Mouse (Mus musculus) T-helper 2 cell (primary cell): ENCODE data around the gene Rbbp8nl.
"Not testable (repeated sequence)": the region's sequence is repeated elsewhere in the genome, so short reads cannot be mapped to it uniquely, and the experiment has no call there.

Experiments
- in situ Hi-C: fragments of 300-600 bp; cut with MboI, MseI; formaldehyde crosslinking; loops from one replicate; pipeline ENCODE4 v1.15.1; 2025; ENCODE audit warnings: high pct_unique_total_duplicates

The Rbbp8nl gene

DNA sequence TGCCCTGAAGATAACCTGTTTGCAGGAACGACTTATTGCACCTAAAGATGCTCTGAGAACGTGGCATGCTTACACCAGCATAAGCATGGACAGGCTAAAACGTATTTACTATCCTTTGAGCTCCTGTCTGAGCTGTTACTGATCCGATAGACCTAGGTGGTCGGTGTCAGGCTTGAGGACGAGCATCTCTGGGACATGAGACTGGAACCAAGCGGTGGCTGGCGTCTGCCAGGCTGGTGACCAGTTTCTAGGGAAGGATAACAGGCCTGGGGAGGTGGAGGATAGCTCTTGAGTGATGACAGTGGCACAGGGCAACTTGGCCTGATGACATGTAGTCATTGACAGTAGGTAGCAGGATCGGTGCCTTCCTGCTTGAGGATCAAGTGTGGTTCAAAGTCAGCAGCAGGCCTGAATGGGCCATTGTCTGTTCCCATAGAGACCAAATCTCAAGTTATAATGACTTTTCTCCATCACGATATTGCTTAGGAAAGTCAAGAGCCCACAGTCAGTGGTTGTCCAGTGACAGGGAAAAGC lies 30.7 kb downstream of the Rbbp8nl start:
- in situ Hi-C loops: not testable (repeated sequence)

DNA sequence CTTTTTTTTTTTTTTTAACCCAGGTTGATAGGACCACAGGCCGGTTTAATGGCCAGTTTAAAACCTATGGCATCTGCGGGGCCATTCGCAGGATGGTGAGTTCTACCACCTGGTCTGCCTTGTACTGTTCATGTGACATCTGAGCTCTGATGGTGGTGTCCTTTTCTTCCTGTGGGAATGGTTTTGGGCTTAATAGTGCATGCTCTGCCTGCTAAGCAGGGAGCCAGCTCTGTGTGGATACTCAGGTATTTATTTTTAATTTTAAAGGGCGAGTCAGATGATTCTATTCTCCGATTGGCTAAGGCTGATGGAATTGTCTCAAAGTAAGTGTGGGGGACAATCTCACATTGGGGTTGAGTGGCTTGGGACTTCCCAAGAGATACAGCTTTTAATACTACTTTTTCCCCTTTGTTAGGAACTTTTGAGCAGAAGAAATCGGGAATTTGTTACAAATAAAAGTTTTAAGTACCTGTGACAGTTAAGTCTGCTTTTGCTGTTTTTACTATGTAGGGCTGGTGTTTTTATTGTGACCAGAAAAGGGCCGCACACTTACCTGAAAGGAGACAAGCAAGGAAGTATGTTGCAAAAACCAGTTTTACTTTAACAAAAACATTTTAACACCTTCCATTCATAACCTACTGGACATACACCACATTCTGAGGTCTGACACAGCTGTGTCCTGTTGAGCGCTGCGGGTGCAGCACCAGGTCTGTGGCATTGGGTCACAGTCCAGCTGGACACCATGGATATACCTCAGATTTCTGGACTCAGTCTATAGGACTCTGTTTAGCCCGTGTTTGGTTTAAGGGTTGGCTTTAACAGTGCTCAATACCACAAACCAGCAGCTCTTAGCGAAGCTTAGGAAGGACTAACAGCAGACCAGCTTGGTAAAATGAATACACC lies 31.5 kb downstream of the Rbbp8nl start:
- in situ Hi-C loops: no loop called here

DNA sequence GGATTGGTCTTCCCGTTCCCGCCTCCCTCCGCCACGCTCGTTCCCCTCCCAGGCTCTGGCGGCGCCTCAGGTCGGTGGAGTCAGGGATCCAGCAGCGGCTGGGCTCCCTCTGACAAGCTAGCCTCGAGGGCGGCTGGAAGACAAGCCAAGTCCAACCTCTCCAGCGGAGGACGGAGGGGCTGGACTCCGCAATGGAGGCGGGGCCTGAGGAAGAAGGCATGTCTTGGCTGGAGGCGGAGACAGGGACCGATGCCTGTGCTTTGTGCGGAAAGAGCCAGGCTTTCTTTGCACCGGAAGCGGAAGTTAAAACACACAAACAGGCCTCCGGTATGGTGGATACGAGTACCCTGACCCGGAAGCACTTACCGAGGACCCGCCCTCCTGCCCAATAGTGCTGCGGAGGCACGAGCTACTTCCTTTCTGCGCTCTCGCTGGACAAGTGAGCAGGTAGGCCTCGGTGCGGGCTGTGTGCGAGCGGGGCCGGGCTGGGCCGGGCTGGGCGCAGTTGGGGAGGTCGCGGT lies 32.6 kb downstream of the Rbbp8nl start, which contains the start of gene Rps21:
Rps21 (plus strand) TSS at position 377 of the 521 bp plus-strand sequence.
- in situ Hi-C loops: no loop called here

DNA sequence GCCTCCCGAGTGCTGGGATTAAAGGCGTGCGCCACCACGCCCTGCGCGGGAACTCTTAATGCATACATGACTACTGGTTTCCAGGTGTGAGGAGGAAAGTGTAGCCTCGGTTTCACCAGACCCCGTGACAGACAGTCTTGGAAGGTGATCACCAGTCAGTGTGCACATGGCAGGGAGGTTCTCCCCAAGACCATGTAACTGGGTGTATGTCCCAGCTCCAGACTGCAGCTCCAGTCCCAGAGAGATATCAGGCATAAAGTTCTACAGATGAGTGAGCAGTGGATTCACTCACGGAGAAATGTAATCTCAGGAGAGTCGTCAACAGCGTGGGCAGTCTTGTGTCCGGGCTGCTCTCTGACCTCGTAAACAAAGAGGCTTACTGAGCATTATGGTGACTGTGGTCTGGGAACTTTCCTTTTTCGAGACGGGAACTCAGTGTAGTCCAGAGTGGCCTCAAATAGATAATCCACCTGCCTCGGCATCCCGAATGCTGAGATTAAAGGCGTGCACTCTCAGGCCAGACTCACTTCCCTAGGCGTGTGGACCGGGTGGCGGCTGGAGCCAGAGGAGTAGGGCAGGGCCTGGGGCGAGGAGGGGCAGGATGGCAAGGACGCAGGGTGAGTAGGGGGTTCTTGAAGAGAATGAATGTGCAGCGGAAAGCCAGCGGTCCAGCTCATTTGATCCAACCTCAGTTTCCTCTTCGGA lies 33.2 kb downstream of the Rbbp8nl start:
- in situ Hi-C loops: no loop called here

DNA sequence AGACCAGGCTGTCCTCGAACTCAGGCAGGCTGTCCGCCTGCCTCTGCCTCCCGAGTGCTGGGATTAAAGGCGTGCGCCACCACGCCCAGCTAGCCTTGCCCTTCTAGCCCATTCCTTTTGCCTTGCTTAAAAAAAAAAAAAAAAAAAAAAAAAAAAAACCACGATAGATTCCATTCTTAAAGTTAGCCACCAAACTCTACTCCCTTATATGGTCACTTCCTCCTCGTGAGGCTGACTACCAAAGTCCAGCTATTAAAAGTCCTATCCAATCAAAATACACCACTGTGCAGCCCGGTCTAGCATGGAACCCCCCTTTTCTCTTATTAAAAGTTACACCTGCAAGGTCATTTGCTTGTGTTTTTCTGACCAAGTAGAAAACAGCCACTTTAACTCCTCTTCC lies 34.0 kb downstream of the Rbbp8nl start:
- in situ Hi-C loops: no loop called here

DNA sequence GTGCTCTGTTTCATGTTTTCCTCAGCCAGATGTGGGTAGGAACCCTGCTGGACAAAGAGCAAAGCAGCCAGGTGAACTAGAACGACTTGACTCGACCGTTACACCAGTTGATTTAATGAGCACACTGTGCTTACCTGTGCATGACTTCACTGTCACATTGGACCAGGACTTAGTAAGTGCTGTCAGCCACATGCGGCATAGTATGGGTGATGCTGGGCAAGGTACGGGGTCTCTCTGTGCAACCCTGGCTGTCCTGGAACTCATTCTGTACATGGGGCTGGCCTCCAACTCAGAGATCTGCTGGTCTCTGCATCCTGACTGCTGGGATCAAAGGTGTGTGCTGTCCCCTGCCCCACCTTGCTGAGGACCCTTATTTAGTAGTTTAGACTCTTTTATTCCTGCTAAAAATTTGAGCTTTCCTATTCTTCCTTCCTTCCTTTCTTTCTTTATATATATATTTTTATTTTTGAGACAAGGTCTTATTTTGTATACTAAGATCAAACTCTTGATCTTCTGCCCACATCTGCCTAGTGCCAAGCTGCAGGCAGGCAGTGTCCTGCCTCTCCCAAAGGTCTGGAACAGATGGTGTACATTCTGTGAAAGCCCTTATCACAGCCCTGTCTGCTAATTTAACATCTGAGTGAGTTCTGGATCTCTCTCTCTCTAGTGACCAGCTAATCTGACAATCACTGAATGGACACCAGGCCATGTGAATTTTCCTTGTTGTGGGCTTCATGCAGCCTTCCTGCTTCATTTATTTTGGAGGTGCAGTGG lies 35.1 kb downstream of the Rbbp8nl start:
- in situ Hi-C loops: no loop called here

DNA sequence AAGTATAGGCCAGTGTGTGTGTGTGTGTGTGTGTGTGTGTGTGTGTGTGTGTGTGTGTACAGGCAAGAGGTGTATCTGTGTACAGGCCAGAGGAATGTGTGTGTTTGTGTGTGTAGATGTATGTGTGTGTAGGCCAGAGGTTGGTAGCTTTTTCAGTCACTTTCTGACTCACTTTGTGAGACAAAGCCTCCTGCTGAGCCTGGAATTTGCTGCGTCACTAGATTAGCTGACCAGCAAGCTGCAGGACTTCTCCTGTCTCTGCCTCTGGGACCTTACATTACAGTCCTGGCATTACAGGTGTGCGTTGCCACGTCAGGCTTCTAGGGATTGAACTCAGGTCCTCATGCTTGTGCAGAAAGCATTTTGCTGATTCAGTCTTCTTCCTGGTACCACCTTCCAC lies 37.8 kb downstream of the Rbbp8nl start:
- in situ Hi-C loops: no loop called here

DNA sequence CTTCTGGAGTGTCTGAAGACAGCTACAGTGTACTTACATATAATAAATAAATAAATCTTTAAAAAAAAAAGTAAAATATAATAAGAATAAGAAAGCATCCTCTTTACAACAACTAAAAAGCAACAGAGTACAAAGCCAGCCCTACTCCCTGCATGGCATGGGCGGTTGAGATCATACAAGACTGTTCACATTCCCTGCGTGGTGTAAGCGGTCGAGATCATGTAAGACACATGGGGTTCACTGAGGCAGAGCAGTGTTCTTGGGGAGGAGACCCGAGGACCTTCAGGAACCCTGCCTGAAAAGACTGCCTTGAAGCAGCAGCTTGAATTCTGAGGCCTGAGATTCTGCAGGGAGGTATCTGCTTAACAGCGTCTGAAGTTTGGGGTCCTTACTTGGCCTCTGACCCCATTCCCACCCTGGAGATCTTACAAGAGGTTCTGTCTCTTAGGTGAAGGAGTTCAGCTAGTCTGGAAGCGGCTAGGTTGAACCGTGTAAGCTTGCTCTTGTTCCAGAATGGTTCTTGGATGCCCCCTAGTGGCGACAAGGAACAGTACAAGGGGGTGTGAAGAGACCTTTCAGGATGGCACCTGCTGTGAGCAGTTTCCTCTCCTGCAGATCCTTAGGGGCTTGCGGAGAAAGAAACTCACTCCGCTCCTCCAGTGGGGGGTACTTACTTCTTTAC lies 38.6 kb downstream of the Rbbp8nl start:
- in situ Hi-C loops: no loop called here

DNA sequence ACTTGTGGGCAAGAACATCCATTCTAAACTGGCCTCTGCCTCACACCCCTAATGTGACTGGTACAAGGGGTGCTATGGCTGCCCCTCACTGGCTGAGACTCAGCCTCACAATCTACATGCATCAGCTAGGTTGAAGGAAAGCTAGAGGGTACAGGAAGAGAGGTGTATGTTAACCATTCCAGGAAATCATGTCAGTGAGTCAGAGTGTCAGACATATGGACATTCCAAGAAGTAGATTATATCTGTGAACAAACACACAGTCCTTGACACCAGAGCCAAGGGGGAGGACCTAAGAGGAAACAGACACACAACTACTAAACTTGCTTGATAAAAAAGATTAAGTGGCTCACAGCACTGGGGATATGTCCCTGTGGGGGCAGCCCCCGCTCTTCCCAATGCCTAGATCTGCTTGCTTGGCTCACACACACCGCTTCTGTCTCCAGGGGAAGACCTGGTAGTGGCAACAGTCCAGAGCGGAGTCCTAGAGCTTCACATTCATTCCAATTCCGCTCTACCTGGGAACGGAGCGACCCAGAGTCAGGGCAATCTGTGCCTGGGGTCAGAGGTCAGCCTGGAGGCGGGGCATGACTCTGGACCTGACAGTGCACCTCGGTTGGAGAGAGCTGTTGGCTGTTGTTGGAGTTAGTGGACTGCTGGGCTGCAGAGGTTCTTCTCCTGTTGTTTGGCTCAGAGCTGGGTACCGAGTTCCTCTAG lies 40.6 kb downstream of the Rbbp8nl start:
- in situ Hi-C loops: no loop called here

DNA sequence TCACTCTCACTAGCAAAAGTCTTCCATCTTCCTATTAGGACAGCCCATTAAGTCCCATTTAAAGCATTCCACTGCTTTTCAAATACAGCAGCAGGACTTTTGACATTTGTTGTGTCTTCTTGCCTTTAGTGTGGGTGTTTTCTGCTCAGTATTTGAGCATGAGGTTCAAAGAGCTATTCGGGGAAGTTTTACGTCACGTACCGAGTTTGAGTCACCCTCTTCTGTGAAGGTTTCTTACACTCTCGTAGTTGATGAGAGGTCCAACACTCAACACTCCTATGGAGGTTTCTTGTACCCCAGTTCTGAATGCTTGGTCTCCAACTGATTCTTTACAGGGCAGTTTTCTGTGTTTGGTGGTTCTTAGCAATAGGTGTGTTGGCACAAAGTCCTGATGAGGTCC lies 41.8 kb downstream of the Rbbp8nl start:
- in situ Hi-C loops: no loop called here

DNA sequence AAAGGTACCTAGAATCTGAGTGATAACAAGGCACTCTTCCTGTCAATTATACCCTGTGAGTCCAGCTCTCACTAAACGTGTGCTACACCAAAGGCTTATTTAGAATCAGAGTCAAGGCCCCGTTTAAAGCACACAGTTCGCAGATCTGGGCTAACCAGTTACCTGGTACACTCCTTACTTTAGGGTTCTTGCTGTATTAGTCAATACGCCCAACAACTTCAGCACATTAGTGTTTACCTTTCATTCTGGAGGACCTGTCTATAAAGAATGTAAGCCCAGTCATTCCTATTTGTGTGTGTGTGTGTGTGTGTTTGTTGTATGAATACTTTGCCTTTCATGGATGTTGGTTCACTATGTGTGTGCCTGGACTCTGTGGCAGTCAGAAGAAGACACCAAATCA lies 46.6 kb downstream of the Rbbp8nl start:
- in situ Hi-C loops: no loop called here

DNA sequence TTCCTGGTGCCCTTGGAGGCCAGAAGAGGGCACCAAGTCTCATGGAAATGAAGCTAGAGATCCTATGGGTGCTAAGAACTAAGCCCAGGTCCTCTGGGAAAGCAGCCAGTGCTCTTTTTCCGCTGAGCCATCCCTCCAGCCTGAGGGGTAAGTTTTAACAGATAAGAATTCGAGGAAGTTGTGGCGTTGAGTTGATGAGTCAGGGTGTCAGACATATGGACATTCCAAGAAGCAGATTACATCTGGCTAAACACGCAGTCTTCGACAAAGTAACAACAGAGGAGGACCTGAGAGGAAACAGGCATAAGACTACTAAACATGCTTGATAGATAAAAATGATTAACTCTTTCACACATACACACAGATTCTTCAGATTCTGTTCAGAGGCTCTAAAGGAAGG lies 51.1 kb downstream of the Rbbp8nl start:
- in situ Hi-C loops: no loop called here

DNA sequence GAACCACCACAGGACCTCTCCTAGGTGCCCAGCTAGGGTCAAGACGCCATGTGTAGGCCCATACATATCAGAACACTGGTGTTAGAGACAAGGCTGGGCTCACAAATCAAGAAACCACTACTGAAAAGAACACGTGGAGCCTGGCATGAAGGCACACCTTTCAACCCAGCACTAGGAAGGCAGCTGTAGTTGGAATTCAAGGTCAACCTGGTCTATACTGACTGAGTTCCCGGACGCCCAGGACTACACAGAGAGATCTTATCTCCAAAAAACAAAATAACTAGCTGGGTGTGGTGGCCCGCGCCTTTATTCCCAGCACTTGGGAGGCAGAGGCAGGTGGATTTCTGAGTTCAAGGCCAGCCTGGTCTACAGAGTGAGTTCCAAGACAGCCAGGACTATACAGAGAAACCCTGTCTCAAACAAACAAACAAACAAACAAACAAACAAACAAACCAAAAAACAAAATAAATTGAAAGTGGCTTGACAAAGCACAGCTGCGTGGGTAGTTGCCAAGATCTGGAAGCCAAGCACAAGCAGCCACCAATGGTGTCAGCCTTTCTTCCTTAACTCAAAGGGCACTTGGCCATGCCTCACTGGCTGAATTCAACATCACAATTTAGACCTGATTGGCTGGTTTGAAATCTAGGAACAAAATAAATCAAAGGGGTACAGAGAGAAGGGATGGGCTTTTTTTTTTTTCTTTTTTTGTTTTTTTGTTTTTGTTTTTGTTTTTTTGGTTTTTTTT lies 51.9 kb downstream of the Rbbp8nl start:
- in situ Hi-C loops: no loop called here

DNA sequence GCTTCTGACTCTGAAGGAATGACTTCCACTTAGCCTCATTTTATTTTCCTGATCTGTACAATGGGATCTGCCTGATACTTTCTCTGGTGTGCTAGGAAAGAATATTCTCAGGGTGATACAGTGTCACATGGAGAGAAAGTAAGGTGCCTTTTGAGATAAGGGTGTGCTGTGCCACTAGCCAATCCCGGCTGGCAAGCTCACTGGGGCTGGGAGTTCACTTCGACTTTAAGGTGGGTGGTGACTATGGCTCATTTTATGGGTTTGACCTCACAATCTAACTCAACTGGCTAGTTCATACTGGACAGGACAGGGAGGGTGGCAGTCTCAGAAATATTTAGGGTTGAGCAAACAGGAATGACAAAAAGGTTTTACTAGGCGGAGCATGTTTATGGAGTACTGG lies 52.7 kb downstream of the Rbbp8nl start:
- in situ Hi-C loops: no loop called here

DNA sequence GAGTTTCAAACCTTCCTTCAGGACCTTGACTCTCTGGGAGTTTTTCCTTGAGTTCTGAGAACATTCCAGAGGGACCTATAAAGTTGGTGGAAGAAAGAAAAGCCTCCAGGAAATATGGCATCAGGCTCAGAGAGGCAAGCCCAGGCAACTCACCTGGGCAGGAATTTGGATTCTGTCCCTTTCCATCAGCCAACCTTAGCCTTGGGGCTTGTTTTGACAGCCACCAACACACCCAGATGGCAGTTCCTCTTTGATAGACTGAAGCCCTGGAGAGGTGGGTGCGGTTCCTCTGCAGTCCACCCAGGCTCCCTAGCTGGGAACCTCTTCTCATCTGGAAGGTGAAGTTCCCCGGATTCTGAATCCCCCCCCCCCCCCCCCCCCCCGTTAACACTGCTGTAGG lies 53.2 kb downstream of the Rbbp8nl start:
- in situ Hi-C loops: no loop called here

DNA sequence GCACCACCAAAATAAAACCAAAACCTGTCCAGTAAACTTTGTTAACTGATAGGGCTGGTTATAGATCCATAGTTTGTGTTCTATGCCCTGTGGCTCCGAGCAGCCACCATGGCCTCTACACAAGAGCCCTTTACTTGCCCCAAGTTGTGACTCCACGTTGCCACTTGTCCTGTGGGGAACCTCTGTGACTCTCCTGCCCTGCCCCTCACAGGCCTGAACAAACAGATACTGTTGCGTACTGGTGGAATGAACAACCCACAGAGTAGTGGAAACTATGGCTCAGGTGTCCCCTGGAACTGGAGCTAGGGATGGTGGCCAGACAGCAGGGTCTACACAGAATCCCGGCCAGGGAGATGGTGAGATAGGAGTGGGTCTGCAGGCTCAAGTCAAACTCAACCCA lies 53.9 kb downstream of the Rbbp8nl start:
- in situ Hi-C loops: no loop called here

DNA sequence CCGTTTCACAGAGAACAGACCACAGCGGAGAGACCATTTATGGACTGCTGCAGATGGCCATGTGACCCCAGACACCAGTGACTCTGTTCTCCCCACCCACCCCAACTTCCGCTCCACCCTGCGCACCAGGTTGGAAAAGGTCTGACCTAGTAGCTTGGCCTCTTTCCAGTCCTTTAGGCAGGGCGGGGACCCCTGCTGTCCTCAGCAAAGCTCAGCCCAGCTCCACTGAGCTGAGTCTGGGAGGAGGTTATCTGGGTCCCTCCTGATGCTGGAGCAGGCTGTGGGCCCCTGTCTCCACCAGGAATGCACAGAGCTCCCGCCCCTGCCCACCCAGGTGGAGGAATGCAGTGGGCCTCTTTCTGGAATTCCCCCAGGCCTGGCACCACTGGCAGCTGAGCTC lies 54.7 kb downstream of the Rbbp8nl start:
- in situ Hi-C loops: no loop called here

DNA sequence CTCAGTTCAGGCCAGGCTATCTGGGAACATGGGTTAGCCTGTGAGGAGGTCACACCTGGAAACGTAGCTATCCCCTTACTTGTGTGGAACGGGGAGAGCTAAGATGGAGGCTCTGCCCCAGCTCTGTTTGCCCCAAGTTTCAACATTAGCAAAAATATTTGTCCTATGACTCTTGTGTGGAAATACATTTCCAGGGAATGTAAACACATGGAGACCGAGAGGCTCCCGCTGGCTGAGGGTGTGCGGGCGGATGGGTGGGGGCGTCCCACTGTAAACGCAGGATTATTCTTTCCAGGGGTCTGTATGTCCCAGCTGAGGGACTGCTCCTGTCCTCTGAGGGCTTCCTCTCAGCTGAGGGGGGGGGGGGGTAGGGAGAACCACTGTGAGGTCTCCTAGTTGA lies 55.3 kb downstream of the Rbbp8nl start:
- in situ Hi-C loops: no loop called here

DNA sequence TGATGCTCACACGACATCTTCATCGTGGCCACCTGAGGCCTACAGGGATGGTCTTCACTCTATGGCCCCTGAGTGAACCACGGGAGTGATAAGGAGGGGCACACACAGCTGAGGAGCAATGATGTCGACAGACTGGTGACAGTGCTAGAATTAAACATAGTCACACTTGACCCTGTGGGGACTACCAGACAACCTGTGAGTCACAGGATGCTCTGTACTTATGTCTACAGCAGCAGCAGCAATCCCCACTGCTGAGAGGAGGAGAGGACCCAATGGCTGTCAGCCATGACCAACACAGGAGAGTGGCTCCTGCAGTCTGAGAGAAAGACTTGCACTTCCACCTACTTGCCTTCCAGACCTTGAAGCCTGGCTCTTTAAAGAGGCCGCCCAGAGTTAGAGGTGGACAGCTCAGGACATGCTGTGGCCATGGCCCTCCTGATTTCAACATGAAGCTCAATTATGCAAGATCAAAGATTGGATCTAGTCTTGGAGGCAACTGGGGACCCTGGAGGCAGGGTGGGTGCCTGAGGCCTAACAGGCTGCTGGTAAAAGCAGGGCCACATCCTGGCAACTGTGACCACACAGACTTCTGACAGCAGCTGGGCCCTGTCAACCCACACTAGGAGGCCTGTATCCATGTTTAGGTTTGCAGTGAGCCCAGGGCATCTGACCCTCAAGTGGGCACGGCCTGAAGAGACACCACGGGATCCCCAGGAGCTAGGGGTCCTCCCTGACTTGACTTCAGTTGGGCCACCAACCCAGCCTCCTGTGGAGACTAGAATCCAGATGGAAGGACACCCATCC lies 56.4 kb downstream of the Rbbp8nl start:
- in situ Hi-C loops: no loop called here
